Comparison of ENCODE assay signal across 10 mouse cellular contexts in genomic region chr10:71857518-71857973, GRCm38 (mm10).
DNase-seq lines count a peak whose midpoint lies in the region; ATAC-seq and TF ChIP-seq lines count a peak whose summit lies in the region.
"Had no signal": no experiment of that assay in that cellular context is flagged by ENCODE, and none has a peak within 500 bp of the region (broad histone marks: within the 10 kb centered on the region; RNA-seq: fewer than 3 reads in every experiment).

No protein-coding gene starts in this region.

- no peak overlapping the region for H3K9ac ChIP-seq in forebrain, embryonic 12.5 days
- H3K9ac ChIP-seq in liver, postnatal 0 days (replicated peaks): no peak overlapping the region
- H3K9ac ChIP-seq: heart, embryonic 15.5 days had no signal

- WGBS in heart, embryonic 10.5 days: 54% methylated on average over 8 of the region's 8 CpGs
- WGBS in forebrain, embryonic 12.5 days: 22% methylated on average over 8 of the region's 8 CpGs
- 46% methylated on average over 8 of the region's 8 CpGs for WGBS in liver, postnatal 0 days (ENCODE audit: insufficient replicate concordance)

- H3K4me3 ChIP-seq in heart, embryonic 10.5 days: no peak overlapping the region
- H3K4me3 ChIP-seq in forebrain, embryonic 12.5 days (replicated peaks): no peak overlapping the region
- H3K4me3 ChIP-seq in liver, postnatal 0 days (ENCODE audit: low read depth, low read length): no peak overlapping the region
- H3K4me3 ChIP-seq: heart, embryonic 15.5 days had no signal

- peak; percentile 88 for ATAC-seq in forebrain, embryonic 12.5 days (ENCODE audit: low FRiP score)
- ATAC-seq in liver, postnatal 0 days: peak; percentile 48; the same call in 1 of the 2 replicates

- no peak for TF ChIP-seq EP300 in liver, postnatal 0 days (IDR thresholded peaks at IDR 0.05; ENCODE audit: low read depth)

- no peaks in the 10 kb centered on the region for H3K4me1 ChIP-seq in heart, embryonic 10.5 days
- H3K4me1 ChIP-seq in forebrain, embryonic 12.5 days: peaks cover 9% of the 10 kb centered on the region
- H3K4me1 ChIP-seq in liver, postnatal 0 days (ENCODE audit: insufficient read depth): no peaks in the 10 kb centered on the region
- H3K4me1 ChIP-seq: heart, embryonic 15.5 days had no signal

- peak; percentile 43 for TF ChIP-seq CTCF in liver, postnatal 0 days (IDR thresholded peaks at IDR 0.05; ENCODE audit: low read depth)

- peak; percentile 5 for DNase-seq in heart, postnatal 4 days
- no peak for DNase-seq in heart, embryonic 10.5 days (ENCODE audit: low spot score)
- DNase-seq in adrenal gland, postnatal 25 days: peak; percentile 22
- peak; percentile 33 to 41 for DNase-seq in kidney, postnatal 4 days
- peak; percentile 49 for DNase-seq in liver, postnatal 0 days
- DNase-seq in right cerebral cortex, postnatal 4 days: peak; percentile 67
- no peak for DNase-seq in B cell, adult 2 months

- H3K27ac ChIP-seq in heart, embryonic 10.5 days: no peak overlapping the region
- H3K27ac ChIP-seq in forebrain, embryonic 12.5 days: no peak overlapping the region
- no peak overlapping the region for H3K27ac ChIP-seq in liver, postnatal 0 days (ENCODE audit: low read depth)
- H3K27ac ChIP-seq: heart, embryonic 15.5 days had no signal

- H3K36me3 ChIP-seq in heart, embryonic 10.5 days: no peaks in the 10 kb centered on the region
- H3K36me3 ChIP-seq in forebrain, embryonic 12.5 days (replicated peaks): no peaks in the 10 kb centered on the region
- no peaks in the 10 kb centered on the region for H3K36me3 ChIP-seq in liver, postnatal 0 days (replicated peaks; ENCODE audit: insufficient read depth, low read length)
- H3K36me3 ChIP-seq: G1E; heart, embryonic 15.5 days had no signal

- no peaks in the 10 kb centered on the region for H3K9me3 ChIP-seq in heart, embryonic 10.5 days
- H3K9me3 ChIP-seq in forebrain, embryonic 12.5 days: no peaks in the 10 kb centered on the region
- H3K9me3 ChIP-seq in liver, postnatal 0 days (ENCODE audit: low read length): no peaks in the 10 kb centered on the region
- H3K9me3 ChIP-seq: heart, embryonic 15.5 days had no signal

- H3K27me3 ChIP-seq in heart, embryonic 10.5 days (ENCODE audit: insufficient read depth, poor library complexity, severe bottlenecking): no peaks in the 10 kb centered on the region
- no peaks in the 10 kb centered on the region for H3K27me3 ChIP-seq in forebrain, embryonic 12.5 days
- no peaks in the 10 kb centered on the region for H3K27me3 ChIP-seq in liver, postnatal 0 days (ENCODE audit: insufficient read depth, low read length)
- H3K27me3 ChIP-seq: heart, embryonic 15.5 days had no signal

- H3K4me2 ChIP-seq in forebrain, embryonic 12.5 days: peak overlapping the region; percentile 13; the same call in 1 of the 2 replicates
- no peak overlapping the region for H3K4me2 ChIP-seq in liver, postnatal 0 days (ENCODE audit: low read depth, low read length)
- H3K4me2 ChIP-seq: heart, embryonic 15.5 days had no signal

Comparison
In these comparisons a context has a peak if more than half of its experiments do, and no peak if none do; other contexts are left out.
1. DNase-seq: peak in heart, postnatal 4 days (single experiment), adrenal gland, postnatal 25 days (single experiment), kidney, postnatal 4 days (2 of 2), liver, postnatal 0 days (single experiment) and right cerebral cortex, postnatal 4 days (single experiment); none in heart, embryonic 10.5 days (single experiment) and B cell, adult 2 months (0 of 2).